Comparison of ENCODE assay signal across 15 mouse cellular contexts in the genomic region with DNA sequence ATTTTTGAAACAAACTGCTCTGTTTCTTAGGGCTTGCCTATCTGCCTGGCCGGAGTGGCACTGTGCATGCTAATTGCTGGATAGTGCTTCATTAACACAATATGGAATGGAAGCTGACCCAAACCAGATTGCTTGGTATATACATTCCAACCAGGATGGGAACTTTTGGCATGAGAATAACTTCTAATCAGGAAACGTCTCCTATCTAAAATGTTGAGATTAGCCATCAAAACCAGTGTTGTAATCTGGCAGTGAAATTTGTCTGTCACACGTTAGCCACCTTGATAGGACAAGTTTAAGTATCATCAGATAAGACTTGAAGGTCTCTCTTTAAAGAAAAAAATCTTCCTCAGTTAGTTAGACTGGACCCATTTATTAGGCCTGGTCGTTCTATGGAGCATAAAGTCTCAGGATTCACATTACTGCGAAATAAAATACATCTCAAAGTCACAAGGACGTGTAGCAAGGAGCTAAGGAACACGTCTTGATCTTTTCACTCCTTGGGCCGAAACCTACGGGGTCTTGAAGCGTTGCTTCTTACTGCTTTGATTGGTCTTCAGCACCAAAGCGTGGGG. TPM values are rescaled to one million over a fixed set of nuclear protein-coding genes. Genes with fewer than 3 reads are reported as not detected.
DNase-seq lines count a peak whose midpoint lies in the region; ATAC-seq and TF ChIP-seq lines count a peak whose summit lies in the region.
"Had no signal": no experiment of that assay in that cellular context is flagged by ENCODE, and none has a peak within 500 bp of the region (broad histone marks: within the 10 kb centered on the region; RNA-seq: fewer than 3 reads in every experiment).

No protein-coding gene starts in this region.

- DNase-seq in heart, embryonic 10.5 days (ENCODE audit: low spot score): peak; percentile 45
- DNase-seq in heart, adult 2 months: no peak
- DNase-seq in Patski (ENCODE audit: low read depth, low spot score): peak; percentile 61
- no peak for DNase-seq in embryonic facial prominence, embryonic 14.5 days (ENCODE audit: low spot score)
- DNase-seq in heart, adult 11 months: no peak
- DNase-seq in cerebellum, adult 9-10 months: no peak
- DNase-seq: B cell, adult 2 months; cerebellum, postnatal 25 days; heart, postnatal 36 days; layer of hippocampus, postnatal 36 days; lung, postnatal 4 days had no signal

- WGBS in heart, embryonic 10.5 days: 3% methylated on average over 11 of the region's 11 CpGs
- WGBS in heart, adult 2 months: 11% methylated on average over 11 of the region's 11 CpGs
- WGBS in embryonic facial prominence, embryonic 14.5 days: 11% methylated on average over 11 of the region's 11 CpGs
- 3% methylated on average over 11 of the region's 11 CpGs for WGBS in midbrain, embryonic 13.5 days

- TF ChIP-seq EP300 in heart, adult 2 months (IDR thresholded peaks at IDR 0.05; ENCODE audit: insufficient read depth, low read depth, low read length): no peak

- TF ChIP-seq CTCF in heart, adult 2 months (IDR thresholded peaks at IDR 0.05): no peak
- no peak for TF ChIP-seq CTCF in Patski (IDR thresholded peaks at IDR 0.05)

- CTCF ChIA-PET in Patski (lab: Charles Lee): interaction anchor here (0.6 to 17.1 kb wide), 8 partner anchors 8 to 865 kb away, joined by 3 to 345 read pairs (median 8); no protein-coding TSS in a partner anchor

- intact Hi-C loops in heart, adult 2 months (cut with DNase I): no loop called here

- ATAC-seq in Patski: no peak
- ATAC-seq in embryonic facial prominence, embryonic 14.5 days (ENCODE audit: low read depth): no peak
- no peak for ATAC-seq in midbrain, embryonic 13.5 days
- ATAC-seq in erythroblast, adult 5-6 weeks (replicated peaks; ENCODE audit: low FRiP score, poor library complexity, severe bottlenecking): no peak
- ATAC-seq: liver, embryonic 12.5 days had no signal

- H3K9me3 ChIP-seq in heart, embryonic 10.5 days: no peaks in the 10 kb centered on the region
- H3K9me3 ChIP-seq in embryonic facial prominence, embryonic 14.5 days (ENCODE audit: control insufficient read depth, low read length): no peaks in the 10 kb centered on the region
- H3K9me3 ChIP-seq in midbrain, embryonic 13.5 days: no peaks in the 10 kb centered on the region
- H3K9me3 ChIP-seq: forebrain, embryonic 10.5 days; liver, embryonic 12.5 days had no signal

- in situ Hi-C loops in Patski (cut with MboI; ENCODE audit: low pct_unique_long_range_greater_than_20kb): loop anchor here (5.0 to 25.0 kb wide), 8 partner anchors 729 to 1364 kb away; a partner anchor contains a TSS

- no peak overlapping the region for H3K27ac ChIP-seq in heart, embryonic 10.5 days
- no peak overlapping the region for H3K27ac ChIP-seq in heart, adult 2 months
- H3K27ac ChIP-seq in embryonic facial prominence, embryonic 14.5 days (replicated peaks; ENCODE audit: low read depth, low read length): no peak overlapping the region; the same call in 1 of the 2 replicates
- H3K27ac ChIP-seq in midbrain, embryonic 13.5 days: 0 out of 2 replicates have a peak overlapping the region, but pooled peaks have one; percentile 39
- H3K27ac ChIP-seq: forebrain, embryonic 10.5 days; liver, embryonic 12.5 days had no signal

- peak overlapping the region; percentile 88 for H3K4me2 ChIP-seq in embryonic facial prominence, embryonic 14.5 days (ENCODE audit: low read depth, low read length)
- no peak overlapping the region for H3K4me2 ChIP-seq in midbrain, embryonic 13.5 days (replicated peaks)
- H3K4me2 ChIP-seq: liver, embryonic 12.5 days had no signal

- TF ChIP-seq POLR2A in heart, adult 2 months (IDR thresholded peaks at IDR 0.05; ENCODE audit: insufficient read depth, low read depth, low read length): no peak

- no peak overlapping the region for H3K9ac ChIP-seq in heart, adult 2 months (ENCODE audit: low read depth, low read length)
- H3K9ac ChIP-seq in embryonic facial prominence, embryonic 14.5 days (ENCODE audit: low read depth, low read length): peak overlapping the region; percentile 52
- no peak overlapping the region for H3K9ac ChIP-seq in midbrain, embryonic 13.5 days (replicated peaks)
- H3K9ac ChIP-seq: liver, embryonic 12.5 days had no signal

- no peaks in the 10 kb centered on the region for H3K79me2 ChIP-seq in heart, adult 2 months (replicated peaks; ENCODE audit: control insufficient read depth, insufficient read depth, low read length)

- H3K4me1 ChIP-seq in heart, embryonic 10.5 days: peaks cover 40% of the 10 kb centered on the region
- H3K4me1 ChIP-seq in heart, adult 2 months (ENCODE audit: control insufficient read depth, insufficient read depth, low read length): no peaks in the 10 kb centered on the region
- peaks cover 6% of the 10 kb centered on the region; the same call in 1 of the 2 replicates for H3K4me1 ChIP-seq in embryonic facial prominence, embryonic 14.5 days (ENCODE audit: control insufficient read depth, insufficient read depth, low read length)
- H3K4me1 ChIP-seq in midbrain, embryonic 13.5 days (replicated peaks): peaks cover 29% of the 10 kb centered on the region
- H3K4me1 ChIP-seq: liver, embryonic 12.5 days had no signal

- H3K27me3 ChIP-seq in heart, embryonic 10.5 days (ENCODE audit: insufficient read depth, poor library complexity, severe bottlenecking): peaks cover 94% of the 10 kb centered on the region
- H3K27me3 ChIP-seq in heart, adult 2 months (ENCODE audit: control insufficient read depth, insufficient read depth, low read length): peaks cover 35% of the 10 kb centered on the region
- H3K27me3 ChIP-seq in Patski: no peaks in the 10 kb centered on the region
- peaks cover 94% of the 10 kb centered on the region for H3K27me3 ChIP-seq in embryonic facial prominence, embryonic 14.5 days (replicated peaks; ENCODE audit: control insufficient read depth, insufficient read depth, low read length)
- H3K27me3 ChIP-seq in midbrain, embryonic 13.5 days: peaks cover 92% of the 10 kb centered on the region

- POLR2A ChIA-PET in Patski (lab: Charles Lee): interaction anchor here (0.6 to 23.8 kb wide), 5 partner anchors 8 to 853 kb away, joined by 3 to 623 read pairs (median 5); no protein-coding TSS in a partner anchor

- no peaks in the 10 kb centered on the region for H3K36me3 ChIP-seq in heart, embryonic 10.5 days
- H3K36me3 ChIP-seq in heart, adult 2 months (ENCODE audit: control insufficient read depth, insufficient read depth, low read length): no peaks in the 10 kb centered on the region
- H3K36me3 ChIP-seq in embryonic facial prominence, embryonic 14.5 days (ENCODE audit: control insufficient read depth, insufficient read depth, low read length): no peaks in the 10 kb centered on the region
- no peaks in the 10 kb centered on the region for H3K36me3 ChIP-seq in midbrain, embryonic 13.5 days
- H3K36me3 ChIP-seq: forebrain, embryonic 10.5 days; liver, embryonic 12.5 days had no signal

- no peak overlapping the region for H3K4me3 ChIP-seq in heart, embryonic 10.5 days
- no peak overlapping the region for H3K4me3 ChIP-seq in heart, adult 2 months
- H3K4me3 ChIP-seq in embryonic facial prominence, embryonic 14.5 days (ENCODE audit: low read depth, low read length): peak overlapping the region; percentile 49
- H3K4me3 ChIP-seq in midbrain, embryonic 13.5 days (replicated peaks): peak overlapping the region; percentile 44
- H3K4me3 ChIP-seq: liver, embryonic 12.5 days had no signal

RNA-seq across cellular contexts. Expression of a gene that starts 2.1 kb away (rescaled TPM):
- polyA plus RNA-seq in heart, embryonic 10.5 days (2016; fragmentation: Nextera tagmentation; extraction: Ambion mirVana): 35.1 and 60.0 TPM in 2 replicates
- under 1 TPM; 0.30 to 0.76 TPM for total RNA-seq in heart, adult 2 months (2021)
- polyA plus RNA-seq in heart, adult 2 months (2012; rRNA removed): 1.8 and 2.7 TPM in 2 replicates
- polyA plus RNA-seq in Patski (2021): 199 TPM
- polyA plus RNA-seq in embryonic facial prominence, embryonic 14.5 days (2014; fragmentation: Nextera tagmentation; extraction: Ambion mirVana): 37.7 and 38.6 TPM in 2 replicates
- polyA plus RNA-seq in midbrain, embryonic 13.5 days (2015; fragmentation: Nextera tagmentation; extraction: Ambion mirVana): 59.2 and 101 TPM in 2 replicates
- not detected in 2 replicates for total RNA-seq in erythroblast, adult 5-6 weeks (2015; ENCODE audit: low replicate concordance)
- total RNA-seq in erythroblast, adult 5-6 weeks (2017; ENCODE audit: low replicate concordance): not detected in 2 replicates
- total RNA-seq: layer of hippocampus, postnatal 36 days had no signal

Comparison
In these comparisons a context has a peak if more than half of its experiments do, and no peak if none do; other contexts are left out.
1. DNase-seq: peak in heart, embryonic 10.5 days (single experiment) and Patski (single experiment); none in heart, adult 2 months (0 of 2), embryonic facial prominence, embryonic 14.5 days (single experiment), heart, adult 11 months (single experiment) and cerebellum, adult 9-10 months (single experiment).
2. H3K4me3 ChIP-seq: peak in embryonic facial prominence, embryonic 14.5 days (single experiment) and midbrain, embryonic 13.5 days (single experiment); none in heart, embryonic 10.5 days (single experiment) and heart, adult 2 months (single experiment).